Mouse (Mus musculus) adrenal gland, adult 2 months (tissue): ENCODE measurements around the gene Sez6l. TPM values are rescaled to one million over a fixed set of nuclear protein-coding genes. Genes with fewer than 3 reads are reported as not detected.

Source experiments
- DNase-seq: peaks from one replicate; pipeline ENCODE4 v3.0.0; 2021
- polyA plus RNA-seq: library from polyadenylated mRNA; depleted of rRNA; stranded (reverse); fragments of >200 nt; gene quantifications from 2 replicates; pipeline ENCODE4 v1.2.3, GENCODE M21; 2012
- total RNA-seq, 2 experiments: library from RNA; stranded (reverse); gene quantifications; 2 replicates each; pipeline ENCODE4 v1.2.3; 2021

The Sez6l gene
- total and polyA plus RNA-seq, 3 experiments, result 5.1 to 8.9 (median 7.0) TPM

DNA sequence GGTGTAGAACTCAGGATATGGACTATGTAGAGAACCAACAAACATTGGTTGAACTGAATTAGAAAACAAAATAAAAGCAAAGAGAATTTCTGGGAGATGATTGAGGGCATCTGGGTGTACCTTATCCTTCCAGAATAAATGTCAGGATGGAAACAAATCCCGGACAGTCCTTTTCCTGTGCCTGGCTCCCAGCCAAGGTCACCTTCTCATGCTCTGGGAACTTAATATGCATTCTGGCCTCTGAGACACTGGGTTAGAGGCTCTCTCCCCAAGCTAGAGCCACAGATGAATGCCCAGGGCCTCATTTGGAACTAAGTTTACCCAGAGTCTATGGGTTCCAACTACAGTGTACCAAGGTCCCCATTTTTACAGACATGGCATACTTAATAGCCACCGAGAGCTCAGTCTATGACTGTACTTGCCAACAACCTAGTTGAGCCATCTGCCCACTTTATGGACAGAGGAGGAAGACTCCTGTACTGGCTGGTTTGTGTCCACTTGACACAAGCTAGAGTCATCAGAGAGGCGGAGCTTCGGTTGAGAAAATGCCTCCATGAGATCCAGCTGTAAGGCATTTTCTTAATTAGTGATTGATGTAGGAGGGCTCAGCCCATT, 7.3 kb upstream of the Sez6l start:
- DNase-seq, result peak; percentile 34

DNA sequence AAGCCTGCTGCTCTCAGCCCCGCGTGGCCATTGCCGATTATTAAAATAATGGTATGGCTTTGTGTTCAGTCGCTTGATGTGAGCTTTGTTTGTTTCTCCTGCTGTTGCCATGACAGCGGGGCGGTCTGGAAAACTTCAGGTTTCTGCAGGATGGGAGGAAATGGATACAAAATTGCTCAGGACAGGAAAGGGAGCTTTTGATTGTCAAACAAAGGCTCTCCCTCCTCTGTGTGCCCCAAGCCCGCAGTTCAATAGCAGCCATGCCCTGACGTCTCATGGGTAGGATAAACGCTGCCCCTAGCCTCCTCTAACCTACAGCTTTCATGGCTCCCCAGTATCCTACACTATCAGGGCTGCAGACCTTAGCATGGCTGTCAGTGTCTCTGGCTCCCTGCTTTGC, 6.3 kb upstream of the Sez6l start:
- DNase-seq, result no peak

DNA sequence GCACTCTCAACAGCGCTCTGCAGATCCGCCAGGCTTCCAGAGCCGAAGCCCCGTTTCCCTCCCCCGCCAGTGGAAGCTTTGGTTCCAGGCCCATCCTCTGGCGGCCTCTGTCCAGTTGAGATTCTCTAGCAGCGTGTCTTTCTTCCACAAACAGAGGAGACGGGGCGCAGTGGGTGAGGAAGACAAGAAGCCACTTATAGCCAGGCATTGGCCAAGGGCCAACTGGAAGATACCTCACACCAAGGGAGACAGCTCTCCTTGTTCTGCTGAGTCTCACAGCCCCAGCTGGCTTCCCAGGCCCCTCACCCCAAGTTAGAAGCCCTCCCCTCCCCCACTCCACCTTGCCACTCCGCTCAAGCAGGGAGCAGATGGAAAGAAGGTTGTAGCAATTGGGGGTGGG, 765 bp upstream of the Sez6l start:
- DNase-seq, result no peak

DNA sequence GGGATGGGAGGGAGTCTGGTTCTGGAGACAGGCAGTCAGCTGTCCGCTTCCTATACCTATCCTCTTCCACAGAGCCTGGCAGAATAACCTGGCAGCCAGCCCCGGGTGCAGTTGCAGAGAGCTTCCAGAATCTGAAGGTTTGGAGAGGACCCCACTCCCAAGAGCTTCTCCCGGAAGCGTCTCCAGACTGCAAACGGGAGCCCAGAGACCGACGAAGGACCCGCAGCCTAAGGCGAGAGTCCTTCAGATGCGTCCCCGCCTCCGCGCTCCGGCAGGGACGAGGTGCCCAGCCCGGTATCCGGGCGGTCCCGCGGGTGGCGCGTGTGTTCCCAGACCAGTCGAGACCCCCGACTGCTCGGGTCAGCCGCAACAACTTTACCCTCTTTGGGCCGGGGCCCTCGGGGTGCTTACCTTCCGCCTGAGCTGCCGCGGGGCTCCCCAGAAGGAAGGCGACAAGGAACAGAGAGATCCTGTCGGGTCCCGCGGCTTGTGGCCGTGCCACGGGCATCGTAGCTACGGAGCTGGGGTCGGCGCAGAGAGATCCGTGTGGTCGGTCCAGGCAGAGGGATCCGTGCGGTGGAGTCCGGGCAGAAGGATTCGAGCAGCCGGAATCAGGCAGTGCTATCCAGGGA, 508 bp downstream of the Sez6l start:
- DNase-seq, result no peak

DNA sequence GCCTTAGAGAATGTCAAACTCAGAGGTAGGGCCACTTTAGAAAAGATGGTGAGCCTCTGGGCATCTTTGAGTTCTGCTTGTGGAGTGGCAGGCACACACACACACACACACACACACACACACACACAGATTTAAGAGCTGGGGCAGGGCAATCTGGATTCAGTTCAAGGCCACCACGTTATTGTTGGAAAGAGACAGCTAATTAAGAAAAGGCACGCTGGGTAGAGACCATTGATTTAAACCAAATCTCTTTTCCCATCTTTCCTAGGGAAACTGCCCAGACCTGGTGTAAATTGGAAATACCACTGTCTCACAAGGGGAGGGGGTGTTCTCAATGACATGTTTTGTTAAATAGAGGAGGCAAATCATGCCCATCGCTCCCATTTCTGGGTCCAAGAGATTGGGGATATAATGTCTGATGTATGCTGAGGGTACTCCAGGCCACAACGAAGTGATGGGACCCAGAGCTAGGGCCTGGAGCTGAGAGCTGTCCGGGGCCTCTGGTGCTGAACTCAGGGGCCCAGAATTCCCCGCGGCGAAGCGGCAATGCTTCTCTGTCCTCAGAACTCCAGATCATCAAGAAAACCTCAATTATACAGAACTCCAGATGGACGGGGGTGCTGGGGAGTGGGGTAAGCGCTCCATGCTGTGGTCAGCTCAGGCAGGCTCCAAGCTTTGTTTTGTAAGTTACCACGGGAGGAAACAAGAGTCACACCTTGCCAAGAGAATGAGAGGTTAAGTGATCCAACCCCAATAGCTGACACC, 1.7 kb downstream of the Sez6l start:
- no peak for DNase-seq

DNA sequence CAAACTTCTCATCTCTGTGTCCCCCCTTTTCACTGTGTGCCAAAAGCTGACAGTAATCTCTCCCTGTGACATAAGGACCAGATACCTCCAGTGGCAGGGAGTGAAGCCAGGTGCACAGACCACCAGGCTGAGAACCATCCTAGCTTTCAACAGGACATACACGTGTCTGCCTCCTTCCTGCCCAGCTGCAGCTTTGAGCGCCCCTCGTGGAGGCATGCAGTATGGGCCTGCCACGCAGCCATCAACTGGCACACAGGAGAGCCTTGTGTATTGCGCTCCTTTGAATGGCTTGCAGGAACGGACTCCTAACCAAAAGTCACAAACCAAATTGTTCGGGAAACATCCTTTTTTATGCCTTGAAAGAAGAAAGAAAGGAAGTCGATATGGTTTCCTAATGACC, 3.1 kb downstream of the Sez6l start:
- peak; percentile 29 for DNase-seq

DNA sequence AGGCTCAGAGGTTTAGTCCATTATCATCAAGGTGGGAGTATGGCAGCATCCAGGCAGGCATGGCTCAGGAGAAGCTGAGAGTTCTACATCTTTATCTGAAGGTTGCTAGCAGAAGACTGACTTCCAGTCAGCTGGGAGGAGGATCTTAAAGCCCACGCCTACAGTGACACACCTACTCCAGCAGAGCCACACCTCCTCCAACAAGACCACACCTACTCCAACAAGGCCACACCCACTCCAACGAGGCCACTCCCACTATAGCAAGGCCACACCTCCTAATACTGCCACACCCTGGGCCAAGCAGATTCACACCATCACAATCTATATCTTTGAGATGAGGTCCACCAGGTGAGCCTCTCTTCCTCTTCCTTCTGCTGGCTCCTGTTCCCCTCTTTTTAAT, 4.8 kb downstream of the Sez6l start:
- DNase-seq, result no peak

DNA sequence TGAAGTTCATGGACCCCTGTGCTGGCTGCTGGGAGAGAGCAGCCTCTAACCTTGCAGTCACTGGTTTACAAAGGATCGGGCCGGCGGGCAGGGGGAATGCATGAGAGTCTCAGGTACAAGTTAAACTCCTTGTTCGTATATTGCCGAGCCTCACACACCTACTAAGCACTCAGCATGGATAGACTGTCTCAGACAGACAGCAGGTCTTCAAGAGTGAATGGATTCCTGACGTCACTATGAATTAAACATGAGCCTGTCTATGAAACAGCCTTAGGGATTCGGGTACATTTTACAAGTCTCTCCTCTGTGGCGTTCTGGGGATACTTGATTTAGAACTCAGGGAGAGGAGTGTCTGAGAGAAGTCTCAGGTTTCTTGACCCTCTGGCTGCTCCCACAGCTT, 11.5 kb downstream of the Sez6l start:
- no peak for DNase-seq

DNA sequence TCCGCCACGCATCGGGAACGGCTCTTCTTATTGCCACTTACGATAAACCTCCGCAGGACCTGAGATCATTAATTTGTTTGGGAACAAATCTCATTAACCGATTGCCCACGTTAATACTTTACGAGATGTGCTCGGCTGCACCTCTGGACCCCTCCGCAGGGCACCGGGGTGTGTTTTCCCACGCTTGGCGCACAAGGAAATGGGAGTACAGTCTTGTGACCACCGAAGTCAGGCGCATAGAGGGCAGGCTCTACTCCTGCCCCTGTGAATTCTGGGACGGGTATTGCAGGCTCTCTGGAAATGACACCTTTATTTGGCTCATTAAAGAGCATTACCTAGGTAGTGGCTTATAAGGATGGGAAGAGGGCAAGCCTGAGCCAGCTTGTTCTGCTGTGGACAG, 11.9 kb downstream of the Sez6l start:
- DNase-seq, result no peak

DNA sequence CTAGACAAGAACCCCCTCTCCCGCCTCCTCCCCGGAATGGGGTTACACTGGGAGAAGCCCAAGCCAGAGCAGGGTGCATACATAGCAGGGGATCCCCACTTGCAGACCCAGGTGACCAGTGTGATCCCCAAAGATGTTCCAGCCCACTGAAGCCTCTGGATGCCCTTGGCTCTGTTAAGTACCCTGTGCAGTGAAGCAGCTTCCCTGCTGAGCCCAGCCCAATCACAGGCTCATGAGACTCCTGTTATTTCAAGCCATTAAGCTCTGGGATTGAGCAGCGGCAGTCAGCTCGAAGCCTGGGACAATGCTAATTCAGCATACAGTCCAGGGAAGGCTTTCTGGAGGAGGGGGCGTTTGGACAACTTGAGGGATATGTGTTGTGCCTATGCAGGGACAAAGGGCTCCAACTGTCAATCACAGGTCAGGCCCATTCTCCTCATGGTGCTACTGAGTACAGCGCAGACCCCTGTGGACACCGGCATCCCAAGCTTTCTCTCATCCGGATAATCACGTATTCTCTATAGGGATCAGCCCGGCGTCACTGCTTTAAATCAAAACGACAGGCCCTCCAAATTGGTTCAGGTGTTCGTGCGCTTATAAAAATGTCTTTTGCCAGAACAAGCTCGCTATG, 16.0 kb downstream of the Sez6l start:
- no peak for DNase-seq

DNA sequence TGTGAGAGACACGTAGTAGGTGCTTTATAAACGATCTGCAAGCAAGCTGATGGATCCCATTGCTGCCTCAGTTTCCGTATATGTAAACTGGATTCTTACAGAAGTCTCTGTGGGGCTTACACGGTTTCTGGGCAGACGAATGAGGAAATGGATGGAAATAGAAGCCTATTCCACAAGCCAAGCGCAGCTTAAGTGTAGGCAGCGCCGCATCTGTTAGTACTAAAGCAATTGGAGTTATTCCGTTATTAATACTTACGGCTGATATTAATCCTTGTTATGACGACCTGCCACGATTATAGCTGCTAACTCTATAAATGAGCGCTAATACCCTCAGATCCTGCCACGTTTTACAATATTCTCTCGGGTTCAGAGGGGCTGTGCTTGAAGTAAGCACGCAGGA, 16.8 kb downstream of the Sez6l start:
- no peak for DNase-seq

DNA sequence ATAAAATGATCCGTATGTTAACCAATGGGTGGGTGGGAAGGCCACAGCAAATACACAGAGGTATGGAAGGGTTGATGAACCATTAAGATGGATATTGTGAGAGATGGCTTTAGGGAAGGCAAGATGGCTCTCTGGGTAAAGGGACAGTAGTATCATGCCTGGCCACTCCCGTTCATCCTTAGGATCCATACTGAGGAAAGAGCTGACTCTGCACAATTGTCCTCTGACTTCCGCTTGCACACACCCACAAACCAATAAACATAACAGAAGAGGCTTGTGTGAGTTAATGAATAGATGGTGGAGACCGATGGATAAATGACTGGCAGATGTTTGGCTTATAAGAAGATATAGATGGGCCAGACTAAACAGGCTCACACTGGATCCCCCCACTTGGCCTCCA, 19.6 kb downstream of the Sez6l start:
- no peak for DNase-seq

DNA sequence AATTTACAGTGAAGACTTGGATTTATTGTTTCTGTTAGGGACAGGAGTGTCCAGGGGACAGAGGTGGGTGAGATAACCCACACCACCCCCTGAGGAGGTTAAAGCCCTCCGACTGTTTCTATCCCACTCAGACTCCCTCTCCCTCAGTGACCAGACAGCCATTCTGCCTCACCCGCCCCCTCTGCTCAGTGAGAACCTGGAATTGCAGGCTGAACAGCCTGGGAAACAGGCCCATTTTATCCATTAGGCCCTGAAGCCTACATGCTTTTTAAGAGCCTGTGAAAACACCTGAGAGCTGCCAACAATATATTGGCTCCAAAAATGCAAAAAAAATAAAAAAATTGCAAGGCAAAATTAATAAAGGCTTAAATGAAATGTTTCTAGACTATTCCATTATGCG, 20.3 kb downstream of the Sez6l start:
- DNase-seq, result no peak

DNA sequence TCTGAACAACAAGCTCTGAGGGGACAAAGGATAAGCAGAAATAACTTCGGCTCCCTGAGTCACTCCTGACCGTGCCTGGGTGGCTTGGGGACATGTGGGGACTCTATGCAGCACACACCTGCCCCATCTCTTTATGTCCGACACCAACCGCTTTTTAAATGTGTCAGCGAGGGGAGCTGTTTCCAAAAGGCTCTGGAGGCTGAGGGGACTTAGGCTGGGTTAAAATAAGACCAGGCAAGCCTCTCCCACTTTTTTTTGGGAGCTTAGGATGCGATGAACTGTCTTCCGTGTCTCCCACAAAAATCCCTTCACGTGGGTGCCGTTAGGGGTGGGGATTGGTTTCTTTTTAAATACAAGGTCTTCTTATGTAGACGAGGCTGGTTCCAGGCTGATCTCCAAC, 22.5 kb downstream of the Sez6l start:
- DNase-seq, result no peak

DNA sequence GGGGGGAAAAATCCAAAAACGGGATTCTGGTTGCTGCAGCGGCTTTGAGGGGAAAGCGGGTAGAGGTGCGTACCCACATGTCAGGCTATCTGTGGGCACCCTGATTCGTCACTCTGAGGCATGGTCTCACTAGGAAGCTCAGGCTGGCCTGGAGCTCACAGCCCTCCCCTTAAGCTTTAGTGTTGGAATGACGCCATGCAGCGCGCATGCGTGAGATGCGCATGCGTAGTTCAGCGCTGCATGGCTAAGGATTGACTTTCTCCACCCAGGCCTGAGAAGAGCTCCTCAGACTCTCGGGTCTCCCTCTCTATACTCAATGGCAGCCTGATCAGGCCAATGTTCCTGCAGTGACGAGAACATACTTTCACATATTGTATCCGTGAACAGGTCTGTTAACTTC, 24.2 kb downstream of the Sez6l start:
- no peak for DNase-seq

DNA sequence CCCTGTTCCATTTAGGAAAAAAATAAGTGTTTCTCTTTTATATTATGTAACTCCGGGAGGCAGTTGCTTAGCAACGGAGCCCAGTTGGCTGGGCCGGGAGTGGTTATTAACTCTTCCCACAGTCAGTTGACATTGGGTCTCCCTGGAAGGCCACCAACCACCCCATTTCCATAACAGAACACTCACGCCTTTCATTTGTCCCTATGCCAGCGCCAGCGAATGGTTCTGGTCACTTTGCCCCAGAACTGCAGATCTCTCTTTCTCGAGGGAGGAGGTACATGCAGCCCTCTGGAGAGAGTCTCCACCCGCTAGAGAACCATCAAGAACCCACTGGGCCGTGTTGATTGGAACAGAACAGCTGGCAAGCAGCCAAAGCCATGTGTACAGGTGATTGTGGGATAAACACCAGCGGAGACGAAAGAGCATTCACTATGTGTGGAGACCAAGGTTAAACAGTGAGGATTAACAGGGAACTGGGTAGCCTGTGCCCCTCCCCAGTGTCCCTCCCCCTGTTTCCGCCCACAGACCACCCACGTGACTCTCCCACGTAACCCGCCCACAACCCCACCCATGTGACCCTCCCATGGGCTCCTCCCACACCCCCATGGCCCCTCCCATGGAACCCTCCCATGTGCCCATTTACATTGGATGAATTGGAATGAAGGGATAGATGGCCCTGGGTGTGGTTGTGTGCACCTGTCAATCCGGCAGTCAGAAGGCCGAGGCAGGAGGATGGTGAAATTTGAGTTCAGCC, 24.8 kb downstream of the Sez6l start:
- no peak for DNase-seq

DNA sequence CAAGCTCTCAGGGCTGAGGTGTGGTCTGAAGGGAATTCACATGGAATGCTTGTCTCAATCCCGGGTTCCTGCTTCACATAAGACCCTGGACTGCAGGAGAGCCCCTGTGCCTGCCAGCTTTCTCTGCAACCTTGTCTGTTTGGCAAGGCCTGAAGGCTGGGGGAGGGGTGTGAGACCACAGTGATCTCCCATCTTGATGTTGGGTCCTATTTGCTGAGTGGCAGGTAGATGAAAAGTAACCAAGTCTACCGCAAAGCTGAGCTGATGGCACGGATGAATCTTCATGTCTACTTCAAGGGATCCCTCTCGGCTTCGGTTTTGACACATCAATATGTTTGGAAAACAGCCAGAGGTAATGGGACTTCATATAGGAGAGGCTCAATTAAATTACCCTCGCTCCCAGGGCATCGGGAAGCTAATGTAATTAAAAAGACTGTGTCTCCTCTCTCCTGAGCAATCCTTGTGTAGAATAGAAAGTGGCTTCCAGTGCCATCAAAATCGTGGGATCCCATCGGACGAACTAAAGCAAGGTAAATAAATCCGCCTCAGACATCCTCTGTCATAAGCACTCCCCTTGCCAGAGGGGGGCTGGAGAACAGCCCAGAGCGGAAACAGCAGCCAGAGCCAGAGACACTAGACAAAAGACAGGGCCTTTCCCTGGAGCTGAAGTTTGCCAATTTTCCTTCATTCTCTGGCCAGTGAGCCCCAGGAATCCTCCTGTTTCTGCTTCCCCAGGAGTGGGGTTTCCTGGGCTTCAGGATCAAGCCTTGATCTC, 28.0 kb downstream of the Sez6l start:
- DNase-seq, result peak; percentile 4

DNA sequence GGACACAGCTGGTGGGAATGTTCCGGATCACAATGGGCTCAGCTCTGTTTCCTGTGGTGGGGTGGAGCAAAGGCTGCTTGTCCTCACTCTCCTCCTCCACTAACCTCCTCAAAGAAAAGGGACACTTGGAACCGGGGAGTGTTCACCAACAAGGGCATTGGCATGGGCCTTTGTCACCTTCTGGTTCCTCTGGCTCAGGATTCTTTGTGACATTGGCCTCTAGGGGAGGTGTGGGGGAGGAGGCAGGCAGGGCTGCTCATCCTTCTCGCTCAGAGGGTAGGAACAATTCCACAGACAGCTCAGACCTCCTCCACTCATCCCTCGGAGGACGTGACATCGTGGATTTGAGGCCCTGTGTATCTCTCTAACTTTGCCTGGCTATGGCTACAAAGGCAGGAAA, 30.2 kb downstream of the Sez6l start:
- no peak for DNase-seq

DNA sequence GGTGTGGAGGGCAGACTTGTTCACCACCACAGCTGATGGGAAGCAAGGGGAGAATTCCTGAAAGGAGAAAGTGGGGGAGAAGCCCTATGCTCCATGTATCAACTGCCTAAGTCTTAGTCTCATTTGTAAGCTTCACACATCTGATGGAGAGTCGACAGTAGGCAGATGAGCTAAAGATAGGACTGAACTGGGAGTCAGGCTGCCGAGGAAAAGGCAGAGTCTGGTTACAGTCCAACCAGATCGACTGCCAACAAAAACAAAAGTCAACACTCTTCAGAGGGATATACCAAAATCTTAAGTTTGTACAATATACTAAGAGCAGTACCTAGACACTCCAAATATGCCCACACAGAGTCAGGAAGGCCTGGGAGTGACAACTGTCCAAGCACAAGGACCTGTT, 38.7 kb downstream of the Sez6l start:
- no peak for DNase-seq

DNA sequence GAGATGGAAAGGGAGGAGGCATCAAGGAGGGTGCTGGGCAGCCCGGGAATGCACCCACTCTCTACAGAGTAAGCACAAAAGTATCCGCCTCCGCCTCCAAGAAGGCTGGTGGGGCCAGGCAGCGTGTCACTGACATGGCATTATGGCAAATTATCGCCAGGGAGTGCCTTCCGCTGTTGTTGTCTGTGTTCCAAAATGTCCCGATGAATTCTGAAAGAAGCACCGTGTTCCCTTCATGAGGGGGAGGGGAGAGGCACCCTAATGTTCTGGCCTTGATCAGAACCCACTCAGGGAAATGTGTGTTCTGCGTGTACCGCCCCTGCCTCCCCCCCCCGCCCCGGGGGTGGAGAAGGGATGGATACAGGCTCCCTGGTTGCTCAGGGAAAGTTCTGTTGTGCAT, 41.1 kb downstream of the Sez6l start:
- no peak for DNase-seq

DNA sequence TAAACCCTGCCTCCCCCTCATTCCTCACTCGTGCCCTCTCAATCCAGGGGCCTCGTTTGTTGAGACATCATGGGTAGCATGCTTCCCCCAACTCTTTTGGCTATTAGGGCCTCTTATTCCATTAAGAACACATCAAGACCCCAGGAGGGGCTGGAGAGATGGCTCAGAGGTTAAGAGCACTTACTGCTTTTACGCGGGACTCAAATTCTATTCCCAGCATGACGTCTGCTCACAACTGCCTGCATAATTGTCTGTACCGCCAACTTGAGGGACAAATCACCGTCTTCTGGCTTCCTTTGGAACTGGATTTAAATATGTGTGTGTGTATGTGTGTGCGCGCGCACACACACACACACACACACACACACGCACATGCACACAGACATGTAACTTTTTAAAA, 42.8 kb downstream of the Sez6l start:
- no peak for DNase-seq
